Mouse (Mus musculus) right cerebral cortex, postnatal 36 days (tissue): Measurements from ENCODE around the gene Ypel3.

Experiments
- DNase-seq, 2 experiments: peaks; one replicate each; pipeline ENCODE4 v3.0.0; 2022; ENCODE audit warnings: low spot score in 2 of 2, mixed read lengths in 1 of 2

The Ypel3 gene

DNA sequence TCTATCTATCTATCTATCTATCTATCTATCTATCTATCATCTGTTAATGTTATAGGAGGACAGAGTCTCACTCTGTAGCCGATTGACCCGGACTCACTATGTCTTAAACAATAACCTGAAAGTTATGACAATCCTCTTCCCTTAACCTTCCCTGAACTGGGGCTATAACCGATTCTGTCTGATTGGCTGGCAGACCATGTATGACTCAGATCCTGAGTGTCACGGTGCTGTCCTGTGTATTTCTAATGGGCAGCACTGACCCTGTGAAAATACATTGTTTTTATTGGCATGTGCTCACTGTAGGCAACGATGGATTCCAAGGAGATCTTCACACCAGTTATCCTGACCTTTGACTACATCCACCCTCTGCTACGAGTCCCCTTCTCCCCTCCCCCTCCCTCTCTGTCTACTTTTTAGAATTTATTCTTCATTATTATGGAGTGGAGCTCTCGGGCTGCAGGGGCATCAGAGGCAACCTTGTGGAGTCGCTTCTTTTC lies 39.0 kb downstream of the Ypel3 start:
- no peak for DNase-seq

DNA sequence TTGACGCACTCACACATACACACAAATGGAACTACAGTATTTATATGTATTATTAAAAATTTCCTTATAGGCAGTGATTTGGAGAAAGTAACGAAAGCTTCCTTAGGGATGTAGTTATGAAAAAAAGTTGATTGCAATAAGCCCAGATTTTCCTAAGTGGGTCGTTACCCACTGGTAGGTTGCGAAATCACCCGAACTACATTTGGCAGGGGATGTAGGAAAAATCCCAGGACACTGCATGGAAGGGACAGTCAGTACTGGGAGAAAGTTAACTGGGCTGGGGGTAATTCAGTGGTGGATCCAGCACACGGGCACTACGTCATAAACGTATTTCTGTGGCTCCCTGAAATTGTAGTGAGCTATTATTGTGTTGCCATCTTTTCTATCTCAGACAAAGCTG lies 39.7 kb downstream of the Ypel3 start:
- no peak for DNase-seq

DNA sequence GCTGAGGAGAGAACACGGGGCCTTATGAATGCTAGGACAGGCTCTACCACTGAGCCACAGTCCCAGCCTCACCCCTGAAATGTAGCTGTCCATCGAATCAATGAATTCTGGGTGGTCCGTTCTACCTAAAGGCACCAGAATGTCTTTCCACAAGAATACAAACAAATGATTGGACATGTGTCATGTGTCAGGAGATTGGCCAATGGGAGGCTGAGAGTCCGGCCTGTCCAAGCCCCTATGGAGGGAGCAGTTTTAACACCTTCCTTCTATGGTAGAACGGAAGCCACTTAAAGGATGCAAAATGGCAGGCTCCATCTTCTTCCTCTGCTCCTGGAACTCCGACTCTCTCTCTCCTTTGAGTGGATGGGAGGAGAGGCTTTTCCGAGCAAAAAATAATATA lies 40.8 kb downstream of the Ypel3 start:
- DNase-seq: no peak

DNA sequence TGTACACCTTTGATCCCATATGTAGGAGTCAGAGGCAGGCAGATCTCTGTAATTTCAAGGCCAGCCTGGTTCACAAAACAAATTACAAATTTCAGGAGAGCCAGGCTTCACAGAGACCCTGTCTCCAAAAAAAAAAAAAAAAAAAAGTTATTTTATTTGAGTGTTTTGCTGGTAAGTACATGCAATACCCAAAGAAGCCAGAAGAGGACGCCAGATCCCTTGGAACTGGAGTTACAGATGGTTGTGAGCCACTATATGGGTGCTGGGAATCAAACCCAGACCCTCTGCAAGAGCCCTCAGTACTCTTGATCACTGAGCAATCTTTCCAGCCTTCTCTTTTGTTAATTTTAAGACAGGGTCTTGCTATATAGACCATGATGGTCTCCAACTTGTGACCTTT lies 42.1 kb downstream of the Ypel3 start:
- DNase-seq: no peak

DNA sequence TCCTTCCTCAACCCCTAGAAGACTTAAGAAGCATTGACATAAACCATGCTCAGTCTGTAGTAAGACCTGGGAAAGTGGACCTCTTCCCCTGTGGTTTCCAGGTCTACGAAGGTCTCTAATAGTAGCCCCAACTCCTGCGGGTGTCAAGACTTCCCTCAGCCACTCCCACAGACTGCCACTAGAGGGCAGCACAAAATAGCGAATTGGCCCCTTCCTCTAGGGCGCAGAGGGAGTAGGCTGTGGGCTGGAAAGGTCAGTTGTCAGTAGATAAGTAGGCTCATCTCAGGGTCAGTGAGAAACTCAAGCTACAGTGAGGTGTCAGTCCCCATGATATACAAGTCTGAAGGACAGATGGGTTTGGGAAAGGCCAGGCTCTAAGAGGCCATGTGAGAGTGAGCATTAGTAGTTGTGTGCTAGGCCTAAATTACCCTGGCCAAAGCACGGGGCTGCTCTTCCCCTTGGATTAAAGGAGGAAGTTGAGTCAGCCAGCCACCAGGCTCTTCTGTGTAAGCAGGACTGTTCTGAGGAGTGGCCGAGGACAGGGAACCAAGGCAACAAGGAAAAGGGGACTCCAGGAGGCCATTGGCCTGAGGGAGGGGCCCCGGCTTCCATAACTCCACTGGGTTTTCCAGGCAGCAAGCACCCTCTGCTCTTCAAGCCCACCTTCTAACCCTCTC lies 45.2 kb downstream of the Ypel3 start:
- DNase-seq: peak in 1 of 2 experiments; percentile 36

- DNase-seq: no peak
Measured at GRCm38 (mm10) chr7:126822741-126823140, 46.0 kb downstream of the Ypel3 start.

DNA sequence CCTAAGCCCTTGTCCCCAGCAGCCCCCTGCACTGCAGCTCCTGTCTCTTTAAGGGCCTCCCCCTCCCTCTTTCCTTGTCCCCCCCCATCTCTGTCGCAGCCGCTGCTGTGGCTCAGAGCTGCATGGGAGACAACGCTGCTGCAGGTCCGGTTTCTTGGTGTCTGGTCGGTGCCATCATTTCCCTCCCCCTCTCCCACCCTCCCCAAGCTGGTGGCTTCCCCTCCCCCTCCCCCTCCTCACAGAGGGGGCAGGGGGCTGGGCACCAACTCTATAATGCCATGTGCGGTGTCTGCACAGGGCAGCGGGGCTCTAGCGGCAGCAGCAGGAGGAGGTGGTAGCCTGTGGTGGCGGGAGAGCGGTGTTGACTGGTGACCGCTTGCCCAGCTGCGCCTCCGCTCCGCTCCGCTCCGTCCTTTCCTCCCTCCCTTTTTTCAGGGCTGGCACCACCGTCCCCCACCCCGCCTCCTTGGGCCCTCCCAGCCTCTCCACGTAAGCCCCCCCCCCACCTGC lies 46.5 kb downstream of the Ypel3 start:
- no peak for DNase-seq

GRCm38 (mm10) chr7:126823940-126824339 lies 47.2 kb downstream of the Ypel3 start:
- DNase-seq: no peak

DNA sequence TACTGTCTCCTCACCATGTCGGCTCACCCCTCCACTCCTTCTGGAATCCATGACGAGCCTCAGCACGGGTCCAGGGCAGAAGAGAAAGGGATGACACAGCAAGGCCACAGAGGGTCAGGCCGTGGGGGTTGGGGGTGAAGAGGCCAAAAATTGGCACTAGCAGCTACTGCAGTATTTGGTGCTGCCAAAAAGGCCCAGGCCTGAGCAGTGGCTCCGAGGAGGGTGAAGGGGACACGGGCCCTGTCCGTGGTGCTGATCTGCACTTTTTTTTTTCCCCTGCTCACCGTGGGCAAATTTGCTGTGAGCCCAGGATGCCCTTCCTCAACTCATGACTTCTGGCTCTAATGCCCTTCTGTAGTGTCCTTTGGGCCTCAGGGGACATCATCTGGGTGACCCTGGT lies 48.6 kb downstream of the Ypel3 start:
- DNase-seq: no peak

DNA sequence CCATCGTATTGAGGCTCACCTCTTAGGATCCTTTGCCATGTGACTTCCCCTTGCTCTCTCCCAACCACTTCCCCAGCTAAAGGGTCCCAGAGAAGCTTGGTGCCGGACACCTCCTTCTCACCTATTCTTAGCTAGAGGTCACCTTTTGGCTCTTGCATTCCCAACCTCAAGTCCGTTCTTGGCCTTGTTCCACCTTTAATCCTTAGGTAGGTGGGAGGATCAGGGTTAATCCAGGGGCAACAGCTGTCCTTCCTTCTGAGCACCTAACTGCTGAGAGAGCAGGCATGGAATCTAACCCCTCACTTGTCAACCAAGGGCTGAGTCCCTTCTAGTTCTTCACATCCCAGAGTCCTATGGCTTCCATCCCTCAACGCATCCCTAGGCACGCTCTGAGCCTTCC lies 49.2 kb downstream of the Ypel3 start:
- DNase-seq: no peak
